Mouse (Mus musculus): ENCODE measurements around the gene Jakmip3.
A peak's percentile ranks its signal among the peaks of the same experiment; 100 is the strongest.

Gene Jakmip3

DNA sequence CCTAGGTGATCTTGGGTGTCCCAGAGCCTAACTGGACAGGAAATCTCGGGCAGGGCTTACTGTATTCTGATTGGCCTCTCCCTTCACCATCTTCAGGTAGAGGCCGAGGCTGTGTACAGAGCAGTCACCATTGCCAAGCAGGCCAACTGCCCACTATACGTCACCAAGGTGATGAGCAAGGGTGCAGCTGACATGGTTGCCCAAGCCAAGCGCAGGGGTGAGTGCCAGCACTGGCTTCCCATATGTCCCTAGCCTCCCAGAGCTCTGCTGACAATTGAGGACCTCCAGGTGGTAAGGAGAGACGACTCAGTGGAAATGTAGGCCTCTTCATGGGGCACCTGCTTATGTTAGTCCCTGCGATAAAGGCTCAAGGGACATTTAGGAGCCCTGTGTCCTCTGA lies 154.2 kb downstream of the Jakmip3 start:
- DNase-seq (ENCODE audit: low read depth, low spot score): no peak

DNA sequence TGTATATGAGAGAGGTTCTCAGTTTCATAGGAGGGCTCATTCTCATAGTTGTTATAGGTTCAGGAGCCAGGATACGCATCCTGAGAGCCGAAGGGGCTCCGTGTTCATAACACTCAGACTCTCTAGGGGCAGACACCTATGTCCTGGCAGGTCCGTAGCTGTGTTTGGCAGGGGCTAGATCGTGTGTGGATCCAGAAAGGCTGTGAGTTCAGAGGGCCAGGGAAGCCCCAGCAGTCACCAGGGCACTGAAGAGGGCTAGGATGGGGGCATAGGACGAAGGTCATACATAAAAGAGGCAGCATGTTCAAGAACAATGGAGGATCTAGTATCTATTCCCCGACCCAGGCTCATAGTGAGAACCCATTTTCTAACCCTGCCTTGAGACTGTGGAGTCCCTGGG lies 154.8 kb downstream of the Jakmip3 start:
- DNase-seq (ENCODE audit: low read depth, low spot score): no peak

DNA sequence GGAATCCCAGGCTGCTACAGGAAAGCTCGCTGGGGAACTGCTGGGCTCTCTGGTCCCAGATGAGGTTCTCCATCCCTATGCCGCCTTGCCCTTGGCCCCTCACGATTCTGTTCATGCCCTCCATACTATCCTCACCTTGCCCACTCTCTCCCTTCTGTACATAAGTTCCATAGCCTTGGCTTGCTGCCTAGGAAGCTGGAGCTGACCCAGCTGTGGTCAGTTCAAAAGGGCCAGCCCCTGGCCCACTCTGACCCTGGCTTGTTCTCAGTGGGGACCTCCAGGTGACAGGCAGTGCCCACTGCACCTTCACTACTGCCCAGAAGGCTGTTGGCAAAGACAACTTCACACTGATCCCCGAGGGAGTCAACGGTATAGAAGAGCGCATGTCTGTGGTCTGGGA lies 155.9 kb downstream of the Jakmip3 start:
- no peak for DNase-seq (ENCODE audit: low read depth, low spot score)

DNA sequence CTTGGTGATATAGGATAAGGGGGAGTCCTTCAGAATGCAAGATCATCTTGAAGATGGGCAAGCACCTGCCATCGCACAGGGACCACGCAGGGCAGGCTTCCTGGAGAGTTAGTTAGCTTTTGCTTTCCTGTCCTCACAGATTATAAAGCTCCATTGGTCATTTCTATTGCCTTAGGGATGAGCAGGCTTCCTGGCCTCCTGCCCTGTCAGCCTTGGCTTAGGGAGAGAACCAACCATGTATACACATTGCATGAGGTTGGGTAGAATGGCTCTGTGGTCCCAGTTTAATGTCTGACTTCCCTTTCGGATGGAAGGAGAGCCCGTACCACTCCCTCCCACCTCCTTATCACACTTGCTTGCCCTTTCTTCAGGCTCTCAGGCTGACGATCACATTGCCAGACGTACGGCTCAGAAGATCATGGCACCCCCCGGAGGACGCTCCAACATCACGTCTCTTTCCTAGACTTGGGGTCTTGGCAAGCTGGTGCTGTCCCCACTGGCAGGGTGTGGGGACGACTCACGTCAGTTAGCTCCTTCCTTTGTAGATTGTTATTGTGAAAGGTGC lies 160.1 kb downstream of the Jakmip3 start:
- DNase-seq (ENCODE audit: low read depth, low spot score): no peak

DNA sequence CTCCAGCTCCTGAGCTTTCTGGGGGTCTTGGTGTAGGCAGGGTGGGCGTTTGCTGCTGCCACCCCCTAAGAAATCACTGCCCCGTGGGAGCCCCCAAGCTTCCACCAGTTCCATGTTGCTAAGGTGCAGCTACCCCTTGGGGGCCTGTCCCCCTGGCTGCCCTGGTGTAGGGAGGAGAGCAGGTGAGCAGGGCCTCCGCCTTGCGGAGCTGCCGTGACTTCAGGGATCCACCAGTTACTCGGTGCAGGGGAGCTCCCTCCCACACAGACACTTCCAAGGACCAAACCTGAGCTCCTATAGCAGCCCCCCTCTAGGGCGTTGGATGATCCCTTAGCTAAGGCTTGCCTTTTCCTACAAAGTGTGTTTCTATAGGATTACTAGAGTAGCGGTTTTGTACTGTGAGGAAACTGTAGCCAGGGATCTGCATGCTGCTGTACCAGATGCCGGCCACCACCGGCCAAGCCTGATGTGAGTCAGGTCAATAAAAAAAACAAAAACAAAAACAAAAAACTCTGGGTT lies 160.8 kb downstream of the Jakmip3 start:
- DNase-seq (ENCODE audit: low read depth, low spot score): no peak

DNA sequence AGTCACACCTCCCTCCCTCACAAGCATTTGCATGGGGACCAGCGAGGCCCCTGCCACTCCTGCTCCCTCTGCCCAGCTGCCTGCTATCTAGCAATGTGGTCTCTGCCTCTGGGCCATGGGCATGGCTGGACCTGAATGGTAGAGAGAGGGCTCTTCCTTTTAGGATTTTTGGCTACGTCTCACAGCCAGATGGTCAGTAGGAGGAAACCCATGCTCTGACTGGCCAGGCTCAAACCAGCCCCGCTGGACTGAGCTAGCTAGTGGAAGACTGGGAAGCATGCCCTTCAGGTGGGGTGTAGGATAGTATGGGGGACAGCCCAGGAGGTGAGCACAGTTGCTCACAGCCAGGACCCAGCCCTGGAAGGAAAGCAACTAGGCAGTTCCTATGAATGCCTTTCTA lies 161.3 kb downstream of the Jakmip3 start:
- DNase-seq (ENCODE audit: low read depth, low spot score): no peak

DNA sequence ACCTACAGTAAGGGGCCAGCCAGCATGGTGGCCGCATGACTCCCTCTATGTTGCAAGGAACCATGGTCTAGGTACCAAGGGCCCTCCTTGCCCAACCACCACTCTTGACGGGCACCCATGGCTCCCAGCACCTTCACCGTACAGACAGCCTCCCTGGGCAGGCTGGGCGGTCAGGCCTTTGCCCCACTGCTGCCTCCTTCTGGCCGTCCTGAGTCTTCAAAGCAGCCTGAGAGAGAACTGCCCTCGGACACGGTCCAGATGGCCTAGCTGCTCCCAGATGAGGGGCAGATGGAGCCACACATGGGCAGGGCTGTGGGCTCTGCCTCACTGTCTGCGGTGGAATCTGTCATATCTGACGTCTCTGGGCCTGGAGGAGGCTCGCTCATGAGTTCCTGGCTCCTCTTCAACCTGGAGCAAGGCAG lies 163.4 kb downstream of the Jakmip3 start:
- DNase-seq (ENCODE audit: low read depth, low spot score): no peak

DNA sequence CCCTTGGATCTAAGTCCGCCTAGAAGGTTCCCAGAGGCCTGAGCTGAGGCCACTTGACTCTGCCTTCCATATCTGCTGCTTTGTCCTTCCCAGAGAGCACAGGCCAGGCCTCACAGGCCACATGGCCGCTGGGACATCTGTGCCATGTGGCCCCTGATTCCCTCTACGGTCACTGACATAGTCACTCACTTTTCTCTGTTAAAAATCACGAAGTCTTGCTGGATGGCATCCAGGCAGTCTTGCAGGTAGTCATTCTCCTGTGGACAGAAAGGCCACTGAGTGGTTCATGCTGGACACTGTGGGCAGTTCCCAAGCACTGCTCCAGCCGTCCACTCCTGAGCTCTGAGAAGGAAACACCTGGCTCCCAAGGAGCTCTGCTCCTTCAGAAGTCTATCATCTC lies 164.5 kb downstream of the Jakmip3 start:
- DNase-seq (ENCODE audit: low read depth, low spot score): no peak

DNA sequence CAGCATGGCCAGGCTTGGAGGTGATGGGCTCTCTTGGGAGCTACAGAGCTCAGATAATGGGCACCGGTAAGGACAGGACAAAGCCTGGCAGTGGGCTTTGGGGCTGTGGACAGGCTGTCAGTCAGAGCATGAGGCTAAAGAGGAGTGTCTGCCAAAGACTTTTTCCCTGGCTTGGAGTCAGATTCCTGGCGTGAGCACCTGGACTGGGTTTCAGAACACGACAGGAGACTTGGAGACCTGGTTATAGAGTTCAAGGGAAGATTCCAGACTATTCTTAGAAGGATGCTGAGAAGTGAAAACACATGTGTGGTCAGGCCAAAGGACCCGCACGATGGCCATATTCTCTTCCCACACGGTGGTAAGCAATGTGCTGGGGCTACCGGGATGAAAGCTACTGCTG lies 165.2 kb downstream of the Jakmip3 start:
- no peak for DNase-seq (ENCODE audit: low read depth, low spot score)

DNA sequence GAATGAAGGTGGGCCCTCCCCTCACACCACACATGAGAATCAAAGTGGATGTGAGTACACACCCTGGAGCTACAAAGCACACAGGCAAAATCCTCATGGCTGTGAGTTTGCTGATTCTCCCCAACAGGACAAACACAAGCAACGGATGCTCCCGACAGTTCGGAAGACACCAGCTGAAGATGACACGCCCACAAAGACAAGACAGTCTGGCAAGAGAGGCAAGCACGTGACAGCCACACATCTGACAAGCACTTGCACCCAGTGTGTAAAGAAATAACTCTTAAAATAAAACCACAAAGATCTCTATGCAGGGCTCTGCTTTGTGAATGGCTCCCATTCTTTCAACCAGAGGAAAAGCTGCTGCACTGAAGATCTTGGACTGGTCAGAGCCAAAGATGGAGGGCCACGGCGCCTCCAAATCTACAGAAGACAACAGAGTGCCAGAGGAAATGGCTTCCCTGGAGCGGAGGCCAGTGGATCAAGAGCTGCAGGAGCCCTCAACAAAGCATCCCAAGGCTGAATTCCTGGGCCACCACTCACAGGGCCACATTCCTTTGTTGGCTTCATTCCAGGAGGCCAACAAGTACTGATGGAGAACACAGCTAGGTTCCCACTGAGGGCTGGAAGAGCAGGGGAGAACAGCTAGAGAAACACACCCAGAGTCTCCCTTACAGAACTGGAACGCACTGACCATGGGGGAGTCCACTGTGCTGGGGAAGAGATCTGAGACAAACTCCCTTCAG lies 167.5 kb downstream of the Jakmip3 start:
- DNase-seq (ENCODE audit: low read depth, low spot score): no peak

DNA sequence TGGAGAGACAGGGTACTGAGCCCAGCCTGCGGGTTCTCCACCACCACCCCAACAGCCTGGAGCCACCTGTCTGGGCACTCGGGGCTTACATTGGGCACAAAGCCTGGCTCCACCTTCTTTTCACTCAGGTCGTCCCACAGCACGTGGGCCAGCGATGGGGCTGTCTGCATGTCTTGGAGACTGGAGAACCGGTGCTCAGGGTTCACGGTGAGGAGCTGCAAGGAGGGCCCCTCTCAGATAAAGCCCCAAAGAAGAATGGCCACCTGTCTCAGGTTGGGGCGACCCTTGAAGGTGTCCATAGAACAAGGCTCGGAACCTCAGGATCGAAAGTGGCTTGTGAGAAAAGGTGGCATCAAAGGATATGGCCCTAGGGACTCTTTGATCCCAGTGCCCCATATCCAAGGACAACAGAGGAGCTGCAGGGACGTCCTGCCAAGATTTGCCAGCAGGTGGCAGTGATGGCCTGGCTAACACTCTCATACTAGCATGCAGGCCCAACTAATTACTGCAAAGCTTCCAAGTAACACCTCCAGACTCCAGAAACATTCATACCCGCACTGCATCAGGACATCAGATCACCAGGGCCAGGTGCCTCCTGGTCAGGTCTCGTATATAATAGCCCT lies 178.7 kb downstream of the Jakmip3 start:
- peak; percentile 57 for DNase-seq (ENCODE audit: low read depth, low spot score)

DNA sequence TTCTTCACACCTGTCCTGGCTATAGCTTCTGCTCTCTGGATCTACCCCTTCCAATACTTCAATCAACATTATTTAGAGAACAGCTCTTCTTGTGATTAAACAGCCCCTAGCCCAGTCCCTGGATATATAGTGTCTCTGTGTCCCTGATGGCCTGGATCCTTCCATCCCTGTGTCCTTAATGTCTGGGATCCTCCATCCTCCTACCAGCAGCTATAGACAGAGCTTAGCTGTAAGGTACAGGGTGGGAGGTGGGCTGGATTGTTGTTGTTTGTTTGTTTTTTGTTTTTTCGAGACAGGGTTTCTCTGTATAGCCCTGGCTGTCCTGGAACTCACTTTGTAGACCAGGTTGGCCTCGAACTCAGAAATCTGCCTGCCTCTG lies 179.2 kb downstream of the Jakmip3 start:
- DNase-seq (ENCODE audit: low read depth, low spot score): no peak

DNA sequence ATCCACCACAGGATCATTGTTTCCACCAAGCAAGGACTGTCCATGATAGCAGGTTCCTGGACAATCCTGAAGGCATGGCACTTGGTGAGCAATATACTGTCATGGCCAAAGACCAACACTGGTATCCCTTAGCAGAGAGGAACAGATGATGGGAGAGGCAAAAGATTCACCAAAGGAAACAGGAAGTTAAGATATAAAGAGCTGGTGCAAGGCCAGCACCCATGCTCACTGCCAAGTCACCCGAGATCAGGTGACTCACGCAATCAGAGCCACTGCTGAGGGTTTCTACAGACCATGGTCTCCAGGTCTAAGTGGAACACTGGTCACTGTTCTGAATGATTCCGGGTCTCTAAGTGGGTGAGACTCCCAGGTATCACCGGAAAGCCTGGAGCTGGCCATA lies 185.4 kb downstream of the Jakmip3 start:
- no peak for DNase-seq (ENCODE audit: low read depth, low spot score)

DNA sequence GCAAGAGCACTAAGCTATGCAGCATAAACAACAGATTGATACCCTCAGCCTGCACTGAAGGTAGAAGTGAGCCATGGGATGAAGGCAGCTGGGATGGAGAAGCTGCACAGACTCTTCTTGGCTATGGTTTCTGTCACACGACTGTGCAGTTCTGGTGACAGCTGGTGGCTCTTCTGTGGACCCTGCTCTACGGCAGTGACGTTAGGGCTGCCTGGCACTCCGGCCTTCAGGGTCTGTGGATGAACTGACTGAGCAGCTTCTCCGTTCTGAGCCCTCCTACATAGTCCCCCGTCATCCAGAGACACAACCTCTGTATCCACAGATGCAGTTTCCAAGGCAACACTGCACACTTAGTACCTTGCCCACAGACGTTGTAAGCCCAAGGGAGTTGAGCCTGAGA lies 186.0 kb downstream of the Jakmip3 start:
- no peak for DNase-seq (ENCODE audit: low read depth, low spot score)

DNA sequence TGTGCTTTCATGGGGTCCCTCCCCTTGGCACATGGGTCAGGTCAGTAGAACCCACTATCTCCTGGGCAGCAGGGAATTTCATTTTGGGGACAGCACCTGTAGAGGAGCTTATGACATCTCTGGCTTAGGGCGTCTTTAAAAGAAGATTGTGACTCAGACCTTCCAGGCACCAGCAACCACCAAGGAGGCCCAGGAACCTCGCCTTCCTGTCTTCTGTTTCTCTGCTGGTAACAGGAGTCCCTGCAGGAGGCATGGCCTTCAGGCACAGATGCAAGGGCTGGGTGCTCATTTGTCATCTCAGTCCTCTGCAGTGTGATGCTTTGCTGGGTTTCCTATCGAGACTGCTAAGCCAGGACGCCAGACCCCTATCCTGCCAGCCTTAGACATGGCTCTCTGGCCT lies 188.5 kb downstream of the Jakmip3 start:
- peak; percentile 53 for DNase-seq (ENCODE audit: low read depth, low spot score)

DNA sequence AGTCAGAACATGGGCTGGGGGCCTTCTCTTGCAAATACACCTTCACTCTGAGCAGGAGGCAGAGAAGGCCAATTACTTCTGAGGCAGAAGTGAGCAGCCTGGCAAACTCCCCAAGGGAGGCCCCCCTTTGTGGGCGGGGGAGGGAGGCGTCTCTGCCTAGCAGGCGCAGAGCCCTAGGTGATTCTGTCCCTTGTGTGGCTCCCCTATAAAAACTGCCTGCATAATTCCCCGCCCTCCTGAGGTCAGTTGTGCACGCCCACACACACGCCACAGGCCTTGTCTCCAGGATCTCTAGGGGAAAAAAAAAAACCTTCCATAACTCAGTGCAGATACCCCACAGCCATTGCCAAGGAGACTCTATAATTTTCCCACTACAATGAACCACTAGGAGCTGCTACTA lies 189.8 kb downstream of the Jakmip3 start:
- DNase-seq (ENCODE audit: low read depth, low spot score): peak; percentile 50

DNA sequence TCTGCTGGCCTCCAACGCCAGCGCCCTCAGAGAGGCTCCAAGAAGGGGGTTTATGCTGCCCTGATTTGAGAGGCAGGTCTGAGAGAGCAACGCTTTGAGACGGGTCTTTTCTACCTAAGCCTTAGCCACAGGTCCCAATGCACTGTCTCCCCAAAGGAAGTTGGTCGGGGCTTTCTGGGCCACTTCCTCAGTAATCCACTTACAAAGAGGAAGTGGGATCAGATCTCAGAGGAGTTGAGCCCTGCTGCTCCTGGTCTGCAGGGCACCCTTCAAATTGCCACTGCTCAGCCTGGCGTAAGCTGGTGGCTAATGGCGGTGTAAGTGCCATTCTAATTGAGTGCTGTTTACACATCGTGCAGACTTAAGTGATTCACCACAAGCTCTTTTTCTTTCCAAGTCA lies 191.0 kb downstream of the Jakmip3 start:
- no peak for DNase-seq (ENCODE audit: low read depth, low spot score)

DNA sequence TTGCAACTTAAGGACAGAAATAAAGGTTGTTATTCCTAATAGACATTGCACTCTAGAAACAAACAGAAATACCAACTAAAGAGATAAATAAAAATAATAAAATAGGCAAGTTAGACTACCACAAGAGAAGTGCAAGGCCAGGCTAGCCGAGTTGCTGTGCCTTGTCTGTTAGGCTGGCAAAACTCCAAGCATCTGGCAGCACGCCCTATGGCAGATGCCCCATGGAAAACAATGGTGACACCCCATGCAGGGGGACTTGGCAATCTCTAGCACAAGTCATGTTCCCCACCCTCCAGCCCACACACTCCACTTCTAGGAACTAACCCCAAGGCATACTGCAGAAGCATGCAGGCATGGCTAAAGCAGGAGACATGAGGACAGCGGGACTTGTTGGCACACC lies 192.9 kb downstream of the Jakmip3 start:
- no peak for DNase-seq (ENCODE audit: low read depth, low spot score)
